22 mouse cellular contexts compared by ENCODE assay signal in the genomic region with DNA sequence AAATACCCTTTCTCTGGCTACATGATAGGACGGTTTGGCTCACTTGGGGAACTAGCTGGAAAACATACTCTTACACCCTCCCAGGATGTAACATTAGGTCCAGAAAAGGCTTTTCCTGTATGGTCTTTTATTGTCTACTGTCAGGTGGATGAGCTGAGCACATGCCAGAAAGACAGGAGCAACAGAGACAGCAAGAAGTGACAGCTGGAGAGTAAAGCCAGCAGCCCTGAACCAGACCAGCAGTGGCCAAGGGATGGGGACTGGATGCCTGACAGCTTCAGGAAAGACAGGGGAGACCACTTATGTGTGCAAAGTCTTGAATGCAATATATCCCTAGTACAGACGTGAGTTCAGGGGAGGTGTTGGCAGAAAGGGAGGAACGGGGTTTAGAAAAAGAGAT.
"Had no signal": no experiment of that assay in that cellular context is flagged by ENCODE, and none has a peak within 500 bp of the region (broad histone marks: within the 10 kb centered on the region; RNA-seq: fewer than 3 reads in every experiment).

No protein-coding gene starts in this region.

- H3K4me3 ChIP-seq: embryonic facial prominence, embryonic 10.5 days; embryonic facial prominence, embryonic 12.5 days; embryonic facial prominence, embryonic 13.5 days; embryonic facial prominence, embryonic 15.5 days; erythroblast, embryonic 14.5 days; forebrain, embryonic 10.5 days; forebrain, embryonic 12.5 days; forebrain, embryonic 13.5 days; forebrain, embryonic 15.5 days; gastrocnemius, adult 2 months; heart, adult 2 months had no signal

- H3K27ac ChIP-seq: embryonic facial prominence, embryonic 10.5 days; embryonic facial prominence, embryonic 12.5 days; embryonic facial prominence, embryonic 13.5 days; embryonic facial prominence, embryonic 15.5 days; forebrain, embryonic 10.5 days; forebrain, embryonic 12.5 days; forebrain, embryonic 13.5 days; forebrain, embryonic 15.5 days; gastrocnemius, adult 2 months; heart, adult 2 months had no signal

- H3K9ac ChIP-seq: embryonic facial prominence, embryonic 12.5 days; embryonic facial prominence, embryonic 13.5 days; embryonic facial prominence, embryonic 15.5 days; forebrain, embryonic 12.5 days; forebrain, embryonic 13.5 days; forebrain, embryonic 15.5 days; forebrain, postnatal 0 days had no signal

- H3K27me3 ChIP-seq: embryonic facial prominence, embryonic 12.5 days; embryonic facial prominence, embryonic 13.5 days; embryonic facial prominence, embryonic 15.5 days; forebrain, embryonic 12.5 days; forebrain, embryonic 13.5 days; forebrain, embryonic 15.5 days had no signal

- ATAC-seq: forebrain, embryonic 13.5 days; forebrain, embryonic 14.5 days; forebrain, embryonic 15.5 days; forebrain, embryonic 16.5 days; forebrain, postnatal 0 days had no signal

- H3K4me1 ChIP-seq: embryonic facial prominence, embryonic 12.5 days; embryonic facial prominence, embryonic 15.5 days; forebrain, embryonic 10.5 days; forebrain, embryonic 12.5 days; forebrain, embryonic 13.5 days; forebrain, embryonic 15.5 days had no signal

- H3K9me3 ChIP-seq: embryonic facial prominence, embryonic 10.5 days; embryonic facial prominence, embryonic 12.5 days; embryonic facial prominence, embryonic 13.5 days; embryonic facial prominence, embryonic 15.5 days; forebrain, embryonic 10.5 days; forebrain, embryonic 12.5 days; forebrain, embryonic 13.5 days; forebrain, embryonic 15.5 days had no signal

- H3K36me3 ChIP-seq: forebrain, embryonic 12.5 days; forebrain, embryonic 15.5 days had no signal

- H3K4me2 ChIP-seq: embryonic facial prominence, embryonic 12.5 days; embryonic facial prominence, embryonic 13.5 days; embryonic facial prominence, embryonic 15.5 days; forebrain, embryonic 12.5 days; forebrain, embryonic 13.5 days; forebrain, embryonic 15.5 days had no signal

- DNase-seq: cerebellum, adult 8-10 months; cerebellum, postnatal 10 days; embryo, embryonic 11 days; forebrain, postnatal 0 days; gastrocnemius, adult 2 months; gastrocnemius, postnatal 10 days; gastrocnemius, postnatal 14 days; gastrocnemius, postnatal 25 days; gastrocnemius, postnatal 36 days; heart, adult 18-20 months; heart, adult 2 months had no signal
